Mouse (Mus musculus) fibroblast of lung, adult 2 months (primary cell): ENCODE data around the gene Txnrd2.

Experiments
- DNase-seq: peaks from one replicate; pipeline ENCODE4 v3.0.0-alpha.2; 2011; ENCODE audit warnings: low read depth

Gene Txnrd2

GRCm38 (mm10) chr16:18451486-18452181, 25.4 kb downstream of the Txnrd2 start:
- no peak for DNase-seq

GRCm38 (mm10) chr16:18452361-18452862, 26.2 kb downstream of the Txnrd2 start:
- no peak for DNase-seq

GRCm38 (mm10) chr16:18453846-18454245, 27.7 kb downstream of the Txnrd2 start:
- DNase-seq, result no peak

- DNase-seq, result no peak
Measured at GRCm38 (mm10) chr16:18455407-18455806, 29.2 kb downstream of the Txnrd2 start.

- no peak for DNase-seq
Measured at GRCm38 (mm10) chr16:18458661-18459060, 32.5 kb downstream of the Txnrd2 start.

GRCm38 (mm10) chr16:18459335-18459954, 33.3 kb downstream of the Txnrd2 start:
- DNase-seq, result peak; percentile 69

- no peak for DNase-seq
Measured at GRCm38 (mm10) chr16:18459955-18460370, 33.8 kb downstream of the Txnrd2 start.

- no peak for DNase-seq
Measured at GRCm38 (mm10) chr16:18460826-18461225, 34.6 kb downstream of the Txnrd2 start.

- DNase-seq, result no peak
Measured at GRCm38 (mm10) chr16:18462031-18462430, 35.8 kb downstream of the Txnrd2 start.

GRCm38 (mm10) chr16:18462598-18462997, 36.4 kb downstream of the Txnrd2 start:
- DNase-seq, result no peak

GRCm38 (mm10) chr16:18464271-18464670, 38.1 kb downstream of the Txnrd2 start:
- DNase-seq, result peak; percentile 57

- DNase-seq, result no peak
Measured at GRCm38 (mm10) chr16:18470829-18471228, 44.6 kb downstream of the Txnrd2 start.

GRCm38 (mm10) chr16:18471381-18471955, 45.3 kb downstream of the Txnrd2 start:
- DNase-seq, result no peak

GRCm38 (mm10) chr16:18471976-18472375, 45.8 kb downstream of the Txnrd2 start:
- no peak for DNase-seq

- DNase-seq, result no peak
Measured at GRCm38 (mm10) chr16:18472416-18472815, 46.2 kb downstream of the Txnrd2 start.

GRCm38 (mm10) chr16:18472976-18473375, 46.8 kb downstream of the Txnrd2 start:
- no peak for DNase-seq

GRCm38 (mm10) chr16:18474021-18474420, 47.8 kb downstream of the Txnrd2 start:
- no peak for DNase-seq

GRCm38 (mm10) chr16:18477996-18478395, 51.8 kb downstream of the Txnrd2 start:
- no peak for DNase-seq

- no peak for DNase-seq
Measured at GRCm38 (mm10) chr16:18479667-18480066, 53.5 kb downstream of the Txnrd2 start.

GRCm38 (mm10) chr16:18480933-18481485, 54.8 kb downstream of the Txnrd2 start:
- no peak for DNase-seq

- DNase-seq, result no peak
Measured at GRCm38 (mm10) chr16:18482431-18482830, 56.2 kb downstream of the Txnrd2 start.

- no peak for DNase-seq
Measured at GRCm38 (mm10) chr16:18483839-18484238, 57.7 kb downstream of the Txnrd2 start.

GRCm38 (mm10) chr16:18484386-18484785, 58.2 kb downstream of the Txnrd2 start:
- no peak for DNase-seq
